Mouse (Mus musculus) cerebellum, adult 9-11 months (tissue): ENCODE results near the gene Slc35f4.

ENCODE experiments used
- DNase-seq: peaks from one replicate; pipeline ENCODE4 v3.0.0; 2022

Slc35f4 gene

GRCm38 (mm10) chr14:49277642-49278041 lies 248.2 kb downstream of the Slc35f4 start:
- DNase-seq: no peak

GRCm38 (mm10) chr14:49275376-49275775 lies 250.5 kb downstream of the Slc35f4 start:
- no peak for DNase-seq

- DNase-seq: no peak
Observed at GRCm38 (mm10) chr14:49265286-49266002, 260.4 kb downstream of the Slc35f4 start.
